In genomic region chr4:150913743-150914142, GRCm38 (mm10) we compare ENCODE assay signal across 8 mouse cellular contexts. TPM values are rescaled to one million over a fixed set of nuclear protein-coding genes. Genes with fewer than 3 reads are reported as not detected.
A peak's percentile ranks its signal among the peaks of the same experiment; 100 is the strongest.
DNase-seq lines count a peak whose midpoint lies in the region; ATAC-seq and TF ChIP-seq lines count a peak whose summit lies in the region.

No protein-coding gene starts in this region.

- 0 out of 2 replicates have a peak, but pooled peaks have one; percentile 15 for ATAC-seq in lung, embryonic 16.5 days (ENCODE audit: low read depth)
- no peak for ATAC-seq in embryonic facial prominence, embryonic 13.5 days (ENCODE audit: insufficient number of reproducible peaks, insufficient read depth, low FRiP score, low TSS enrichment, low read depth)
- no peak for ATAC-seq in limb, embryonic 11.5 days (ENCODE audit: insufficient number of reproducible peaks, low FRiP score, low TSS enrichment, low read depth)

- H3K4me2 ChIP-seq in lung, embryonic 16.5 days (ENCODE audit: low read depth, low read length): peak overlapping the region; percentile 69
- H3K4me2 ChIP-seq in embryonic facial prominence, embryonic 13.5 days: peak overlapping the region; percentile 71
- peak overlapping the region; percentile 77 for H3K4me2 ChIP-seq in limb, embryonic 11.5 days (ENCODE audit: low read depth, severe bottlenecking)

- no peak for DNase-seq in lung, postnatal 14 days
- no peak for DNase-seq in limb, embryonic 11.5 days (ENCODE audit: low spot score)
- DNase-seq in thymus, adult 18-20 months: no peak
- DNase-seq in kidney, postnatal 25 days: no peak
- DNase-seq in thymus, postnatal 36 days: no peak

- no peak for TF ChIP-seq CTCF in small intestine, adult 2 months (IDR thresholded peaks at IDR 0.05; ENCODE audit: extremely low read depth, insufficient read length, insufficient replicate concordance, low read depth, low read length)

- no peaks in the 10 kb centered on the region for H3K36me3 ChIP-seq in lung, embryonic 16.5 days (ENCODE audit: control insufficient read depth, insufficient read depth, low read length)
- H3K36me3 ChIP-seq in embryonic facial prominence, embryonic 13.5 days: no peaks in the 10 kb centered on the region
- no peaks in the 10 kb centered on the region for H3K36me3 ChIP-seq in limb, embryonic 11.5 days (ENCODE audit: control insufficient read depth, insufficient read depth, low read length)
- no peaks in the 10 kb centered on the region for H3K36me3 ChIP-seq in small intestine, adult 2 months (ENCODE audit: control insufficient read depth, insufficient read depth, low read length)

- H3K9me3 ChIP-seq in lung, embryonic 16.5 days (ENCODE audit: control insufficient read depth, low read length): no peaks in the 10 kb centered on the region
- no peaks in the 10 kb centered on the region for H3K9me3 ChIP-seq in embryonic facial prominence, embryonic 13.5 days
- no peaks in the 10 kb centered on the region for H3K9me3 ChIP-seq in limb, embryonic 11.5 days (ENCODE audit: control insufficient read depth, low read length)

- H3K27me3 ChIP-seq in lung, embryonic 16.5 days (ENCODE audit: control insufficient read depth, insufficient read depth, low read depth, low read length): no peaks in the 10 kb centered on the region
- no peaks in the 10 kb centered on the region for H3K27me3 ChIP-seq in embryonic facial prominence, embryonic 13.5 days
- no peaks in the 10 kb centered on the region for H3K27me3 ChIP-seq in limb, embryonic 11.5 days (ENCODE audit: control insufficient read depth, insufficient read depth, low read length)
- H3K27me3 ChIP-seq in small intestine, adult 2 months (ENCODE audit: control insufficient read depth, insufficient read depth, low read length): no peaks in the 10 kb centered on the region

- peak overlapping the region; percentile 86 for H3K9ac ChIP-seq in lung, embryonic 16.5 days (ENCODE audit: low read length)
- H3K9ac ChIP-seq in embryonic facial prominence, embryonic 13.5 days: peak overlapping the region; percentile 88
- peak overlapping the region; percentile 70 for H3K9ac ChIP-seq in limb, embryonic 11.5 days (ENCODE audit: low read length)

- TF ChIP-seq POLR2A in small intestine, adult 2 months (IDR thresholded peaks at IDR 0.05; ENCODE audit: low read depth, low read length): no peak

- H3K4me3 ChIP-seq in lung, embryonic 16.5 days (ENCODE audit: low read length): peak overlapping the region; percentile 68
- H3K4me3 ChIP-seq in embryonic facial prominence, embryonic 13.5 days: peak overlapping the region; percentile 58
- peak overlapping the region; percentile 65 for H3K4me3 ChIP-seq in limb, embryonic 11.5 days (ENCODE audit: low read depth, low read length)
- peak overlapping the region; percentile 85 for H3K4me3 ChIP-seq in small intestine, adult 2 months (ENCODE audit: low read depth, low read length)

- H3K27ac ChIP-seq in lung, embryonic 16.5 days (ENCODE audit: low read length): peak overlapping the region; percentile 94
- H3K27ac ChIP-seq in embryonic facial prominence, embryonic 13.5 days: peak overlapping the region; percentile 89
- peak overlapping the region; percentile 65 for H3K27ac ChIP-seq in limb, embryonic 11.5 days (replicated peaks; ENCODE audit: low read depth, low read length)
- H3K27ac ChIP-seq in small intestine, adult 2 months (ENCODE audit: insufficient read depth, low read depth, low read length): peak overlapping the region; percentile 74

- H3K4me1 ChIP-seq in lung, embryonic 16.5 days (replicated peaks; ENCODE audit: control insufficient read depth, insufficient read depth, low read length): peaks cover 20% of the 10 kb centered on the region
- peaks cover 22% of the 10 kb centered on the region for H3K4me1 ChIP-seq in embryonic facial prominence, embryonic 13.5 days
- peaks cover 9% of the 10 kb centered on the region; the same call in 1 of the 2 replicates for H3K4me1 ChIP-seq in limb, embryonic 11.5 days (ENCODE audit: control insufficient read depth, insufficient read depth, low read length)
- peaks cover 12% of the 10 kb centered on the region; the same call in 1 of the 2 replicates for H3K4me1 ChIP-seq in small intestine, adult 2 months (ENCODE audit: control insufficient read depth, insufficient read depth, insufficient read length, low read length)

- 11% methylated on average over 12 of the region's 12 CpGs for WGBS in lung, embryonic 16.5 days
- 14% methylated on average over 12 of the region's 12 CpGs for WGBS in embryonic facial prominence, embryonic 13.5 days
- 25% methylated on average over 12 of the region's 12 CpGs for WGBS in limb, embryonic 11.5 days
- 13% methylated on average over 12 of the region's 12 CpGs for WGBS in small intestine, adult 2 months

RNA-seq across cellular contexts. Expression of gene Park7, which starts 0.5 kb away (rescaled TPM):
- polyA plus RNA-seq in lung, embryonic 16.5 days (2015; fragmentation: Nextera tagmentation; extraction: Ambion mirVana): 403 and 411 TPM in 2 replicates
- polyA plus RNA-seq in embryonic facial prominence, embryonic 13.5 days (2015; fragmentation: Nextera tagmentation; extraction: Ambion mirVana): 449 and 477 TPM in 2 replicates
- polyA plus RNA-seq in limb, embryonic 11.5 days (2014; fragmentation: Nextera tagmentation; extraction: Ambion mirVana): 486 and 501 TPM in 2 replicates
- 41.1 and 70.5 TPM in 2 replicates for polyA plus RNA-seq in small intestine, adult 2 months (2012; rRNA removed)

RNA-seq across cellular contexts. Expression of gene Tnfrsf9, which starts 0.6 kb away (rescaled TPM):
- 0.45 and 0.49 TPM in 2 replicates for polyA plus RNA-seq in lung, embryonic 16.5 days (2015; fragmentation: Nextera tagmentation; extraction: Ambion mirVana)
- polyA plus RNA-seq in embryonic facial prominence, embryonic 13.5 days (2015; fragmentation: Nextera tagmentation; extraction: Ambion mirVana): 0.39 and 0.51 TPM in 2 replicates
- 0.69 and 0.72 TPM in 2 replicates for polyA plus RNA-seq in limb, embryonic 11.5 days (2014; fragmentation: Nextera tagmentation; extraction: Ambion mirVana)
- 0.72 and 1.3 TPM in 2 replicates for polyA plus RNA-seq in small intestine, adult 2 months (2012; rRNA removed)
